Mouse (Mus musculus): ENCODE measurements around the gene Nrxn2. TPM values are rescaled to one million over a fixed set of nuclear protein-coding genes. Genes with fewer than 3 reads are reported as not detected.
A peak's percentile ranks its signal among the peaks of the same experiment; 100 is the strongest.

Gene Nrxn2
- polyA plus RNA-seq, 1 experiment from 2014 or later, result 0.47 TPM

- Histone ChIP-seq H3K4me3 (ENCODE audit: low read depth, low read length) (peak overlapping the region; percentile 31), H3K9me3 (ENCODE audit: low read depth, low read length) (no peaks in the 10 kb centered on the region), H3K4me2 (peak overlapping the region; percentile 58), H3K4me1 (ENCODE audit: insufficient read depth) (peaks cover 5% of the 10 kb centered on the region; the same call in 1 of the 2 replicates), H3K9ac (no peak overlapping the region), H3K27me3 (ENCODE audit: insufficient read depth, low read length) (peaks cover 64% of the 10 kb centered on the region), H3K36me3 (ENCODE audit: insufficient read depth) (no peaks in the 10 kb centered on the region), H3K27ac (ENCODE audit: low read depth) (no peak overlapping the region)
- TF ChIP-seq CTCF (IDR thresholded peaks at IDR 0.05; ENCODE audit: low read depth), result no peak; the same call in 1 of the 2 replicates
- DNase-seq, result peak; percentile 43
- WGBS, result under 1% methylated on average over 60 of the region's 60 CpGs
- peak; percentile 43; the same call in 1 of the 2 replicates for ATAC-seq (ENCODE audit: insufficient read depth)
Observed at GRCm38 (mm10) chr19:6428501-6429200, 10.1 kb downstream of the Nrxn2 start.

DNA sequence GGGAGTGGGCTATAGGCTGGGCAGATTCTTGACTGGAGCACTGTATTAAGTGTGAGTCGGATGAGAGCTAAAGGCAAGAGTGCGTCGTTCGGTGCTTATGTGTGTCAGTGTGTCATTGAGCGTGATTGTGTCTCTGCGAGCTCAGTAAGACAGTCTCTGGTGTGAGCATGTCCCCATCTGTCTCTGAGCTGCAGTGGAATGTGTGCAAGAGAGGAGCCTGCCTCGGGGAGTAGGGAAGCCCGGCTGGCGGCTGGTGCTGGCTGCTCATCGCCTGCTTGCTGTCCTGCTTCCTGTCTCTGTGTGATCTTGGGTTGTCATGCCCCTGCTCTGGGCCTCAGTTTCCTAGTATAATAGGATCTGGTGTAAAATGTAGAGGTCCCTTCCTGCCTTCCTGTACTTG lies 24.5 kb downstream of the Nrxn2 start:
- H3K27ac ChIP-seq (ENCODE audit: low read depth), result no peak overlapping the region
- no peak for TF ChIP-seq CTCF (IDR thresholded peaks at IDR 0.05; ENCODE audit: low read depth)
- H3K4me2 ChIP-seq, result no peak overlapping the region
- H3K27me3 ChIP-seq (ENCODE audit: insufficient read depth, low read length), result peaks cover 4% of the 10 kb centered on the region; the same call in 1 of the 2 replicates
- ATAC-seq (ENCODE audit: insufficient read depth) (no peak), DNase-seq (no peak)
- H3K36me3 ChIP-seq (ENCODE audit: insufficient read depth), result no peaks in the 10 kb centered on the region
- H3K9me3 ChIP-seq (ENCODE audit: low read depth, low read length), result no peaks in the 10 kb centered on the region
- no peaks in the 10 kb centered on the region for H3K4me1 ChIP-seq (ENCODE audit: insufficient read depth)
- no peak overlapping the region for H3K9ac ChIP-seq
- WGBS, result 65% methylated on average over 10 of the region's 10 CpGs
- H3K4me3 ChIP-seq (ENCODE audit: low read depth, low read length), result no peak overlapping the region

DNA sequence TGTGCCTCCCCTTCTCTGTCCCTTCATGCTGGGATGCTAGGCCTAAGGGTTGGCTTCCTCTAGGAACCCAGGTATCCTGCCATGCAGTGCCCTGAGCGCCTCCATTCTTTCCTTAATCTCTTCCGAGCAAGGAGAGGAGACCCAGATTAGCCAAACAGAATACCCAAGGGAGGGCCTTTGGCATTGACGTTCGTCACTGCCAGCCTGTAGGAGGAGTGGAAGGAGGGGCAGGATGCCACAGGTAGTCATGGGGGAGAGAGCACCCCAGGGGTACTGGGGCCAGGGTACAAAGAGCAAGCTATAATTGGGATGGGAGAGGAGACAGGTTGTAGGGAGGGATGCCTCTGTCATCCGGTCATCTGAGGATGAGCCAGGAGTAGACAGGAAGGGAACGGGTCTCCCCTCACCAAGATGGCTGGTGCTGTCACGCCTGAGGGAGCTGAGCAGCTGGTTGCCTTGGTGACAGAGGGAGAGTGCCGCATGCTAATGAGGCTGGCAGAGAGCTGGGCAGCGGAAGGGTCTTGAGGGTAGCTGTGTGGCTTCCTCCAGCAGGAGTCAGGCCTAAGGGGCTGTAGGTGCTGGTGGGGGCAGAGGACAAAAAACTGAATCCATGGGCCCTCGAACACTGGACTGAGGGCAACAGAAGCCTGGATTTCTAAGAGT lies 27.4 kb downstream of the Nrxn2 start:
- no peak for ATAC-seq (ENCODE audit: insufficient read depth)

GRCm38 (mm10) chr19:6446736-6447437 lies 28.4 kb downstream of the Nrxn2 start:
- Histone ChIP-seq H3K9me3 (ENCODE audit: low read depth, low read length) (no peaks in the 10 kb centered on the region), H3K4me2 (no peak overlapping the region), H3K27ac (ENCODE audit: low read depth) (no peak overlapping the region), H3K4me3 (ENCODE audit: low read depth, low read length) (no peak overlapping the region), H3K9ac (no peak overlapping the region), H3K4me1 (ENCODE audit: insufficient read depth) (peaks cover 3% of the 10 kb centered on the region; the same call in 1 of the 2 replicates), H3K36me3 (ENCODE audit: insufficient read depth) (no peaks in the 10 kb centered on the region), H3K27me3 (ENCODE audit: insufficient read depth, low read length) (peaks cover 4% of the 10 kb centered on the region; the same call in 1 of the 2 replicates)
- DNase-seq (peak; percentile 29), ATAC-seq (ENCODE audit: insufficient read depth) (no peak)
- no peak for TF ChIP-seq CTCF (IDR thresholded peaks at IDR 0.05; ENCODE audit: low read depth)
- 54% methylated on average over 7 of the region's 7 CpGs for WGBS

More for the DNA sequence above, 27.4 kb downstream of the Nrxn2 start:
- no peak overlapping the region for H3K4me2 ChIP-seq
- no peak for DNase-seq
- no peaks in the 10 kb centered on the region for H3K36me3 ChIP-seq (ENCODE audit: insufficient read depth)
- peaks cover 4% of the 10 kb centered on the region; the same call in 1 of the 2 replicates for H3K27me3 ChIP-seq (ENCODE audit: insufficient read depth, low read length)
- no peak overlapping the region for H3K4me3 ChIP-seq (ENCODE audit: low read depth, low read length)
- no peak overlapping the region for H3K27ac ChIP-seq (ENCODE audit: low read depth)
- H3K4me1 ChIP-seq (ENCODE audit: insufficient read depth), result no peaks in the 10 kb centered on the region
- no peaks in the 10 kb centered on the region for H3K9me3 ChIP-seq (ENCODE audit: low read depth, low read length)
- H3K9ac ChIP-seq, result no peak overlapping the region
- TF ChIP-seq CTCF (IDR thresholded peaks at IDR 0.05; ENCODE audit: low read depth), result no peak
- WGBS, result 46% methylated on average over 10 of the region's 10 CpGs

DNA sequence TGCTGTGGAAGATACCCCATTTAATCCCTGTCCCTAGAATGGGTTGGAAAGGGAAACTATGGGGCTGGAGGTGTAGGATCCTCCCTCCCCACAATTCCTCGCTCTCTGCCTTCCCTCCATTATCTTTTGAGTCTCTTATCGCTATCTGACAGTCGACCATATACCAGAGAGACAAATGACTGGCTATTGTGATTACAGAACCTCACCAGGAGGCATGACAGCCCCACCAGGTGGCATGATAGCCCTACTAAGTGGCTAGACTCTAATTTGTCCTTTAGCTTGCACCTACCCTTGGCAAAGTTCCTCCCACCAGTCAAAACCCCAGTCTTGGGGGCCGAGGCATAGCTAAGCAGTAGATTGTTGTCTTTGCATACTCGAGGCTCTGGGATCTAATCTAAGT lies 30.2 kb downstream of the Nrxn2 start:
- Histone ChIP-seq H3K9me3 (ENCODE audit: low read depth, low read length) (no peaks in the 10 kb centered on the region), H3K27ac (ENCODE audit: low read depth) (no peak overlapping the region), H3K27me3 (ENCODE audit: insufficient read depth, low read length) (peaks cover 4% of the 10 kb centered on the region; the same call in 1 of the 2 replicates), H3K4me3 (ENCODE audit: low read depth, low read length) (no peak overlapping the region), H3K4me1 (ENCODE audit: insufficient read depth) (peaks cover 5% of the 10 kb centered on the region; the same call in 1 of the 2 replicates), H3K36me3 (ENCODE audit: insufficient read depth) (no peaks in the 10 kb centered on the region), H3K9ac (no peak overlapping the region), H3K4me2 (no peak overlapping the region; the same call in 1 of the 2 replicates)
- DNase-seq (no peak), ATAC-seq (ENCODE audit: insufficient read depth) (no peak)
- WGBS, result 23% methylated on average over 5 of the region's 5 CpGs
- TF ChIP-seq CTCF (IDR thresholded peaks at IDR 0.05; ENCODE audit: low read depth), result no peak

- Histone ChIP-seq H3K4me3 (ENCODE audit: low read depth, low read length) (no peak overlapping the region), H3K4me1 (ENCODE audit: insufficient read depth) (peaks cover 5% of the 10 kb centered on the region; the same call in 1 of the 2 replicates), H3K9ac (no peak overlapping the region), H3K4me2 (no peak overlapping the region), H3K27ac (ENCODE audit: low read depth) (no peak overlapping the region), H3K9me3 (ENCODE audit: low read depth, low read length) (no peaks in the 10 kb centered on the region), H3K36me3 (ENCODE audit: insufficient read depth) (no peaks in the 10 kb centered on the region), H3K27me3 (ENCODE audit: insufficient read depth, low read length) (peaks cover 4% of the 10 kb centered on the region; the same call in 1 of the 2 replicates)
- DNase-seq, result no peak
- TF ChIP-seq CTCF (IDR thresholded peaks at IDR 0.05; ENCODE audit: low read depth), result no peak
- ATAC-seq (ENCODE audit: insufficient read depth), result no peak
- WGBS, result 55% methylated on average over 7 of the region's 7 CpGs
Observed at GRCm38 (mm10) chr19:6449841-6450240, 31.3 kb downstream of the Nrxn2 start.
